In the genomic region with DNA sequence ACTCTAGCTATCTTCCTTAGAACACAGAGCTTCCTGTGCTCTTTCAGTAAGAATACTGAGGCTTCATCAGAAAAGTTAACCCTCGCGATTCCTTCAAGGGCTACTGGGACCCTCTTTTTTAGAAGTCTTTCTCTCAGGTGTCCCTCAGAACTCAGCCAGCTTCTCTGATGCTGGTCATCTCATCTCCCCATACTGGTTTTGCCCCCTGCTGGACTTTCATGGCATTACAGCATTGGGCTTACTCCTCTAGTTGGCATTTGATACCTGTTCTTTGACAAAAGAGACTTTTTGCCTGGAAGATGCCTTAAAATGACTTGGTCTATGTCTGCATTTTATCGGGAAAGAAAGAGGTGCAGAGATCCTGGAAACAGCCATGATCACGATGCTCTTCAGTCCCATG, we compare ENCODE assay signal across 10 mouse cellular contexts. TPM values are rescaled to one million over a fixed set of nuclear protein-coding genes. Genes with fewer than 3 reads are reported as not detected.
DNase-seq lines count a peak whose midpoint lies in the region; ATAC-seq lines count a peak whose summit lies in the region.
"Had no signal": no experiment of that assay in that cellular context is flagged by ENCODE, and none has a peak within 500 bp of the region (broad histone marks: within the 10 kb centered on the region; RNA-seq: fewer than 3 reads in every experiment).

No protein-coding gene starts in this region.

- intact Hi-C loops in heart, postnatal 36 days (cut with DNase I): loop anchor here (1.0 kb wide), 1 partner anchor 56 kb away; no protein-coding TSS in a partner anchor

- no peak for ATAC-seq in heart, embryonic 12.5 days (ENCODE audit: insufficient number of reproducible peaks, low FRiP score)
- ATAC-seq in megakaryocyte, adult 5-6 weeks (ENCODE audit: poor library complexity, severe bottlenecking): no peak

- no peaks in the 10 kb centered on the region; the same call in 1 of the 2 replicates for H3K9me3 ChIP-seq in heart, embryonic 12.5 days (replicated peaks)
- H3K9me3 ChIP-seq: heart, embryonic 15.5 days; midbrain, embryonic 12.5 days had no signal

- no peaks in the 10 kb centered on the region for H3K27me3 ChIP-seq in heart, embryonic 12.5 days (replicated peaks)
- H3K27me3 ChIP-seq: heart, embryonic 15.5 days; midbrain, embryonic 12.5 days had no signal

- H3K36me3 ChIP-seq in heart, embryonic 12.5 days: peaks cover 31% of the 10 kb centered on the region

- no peak overlapping the region for H3K4me3 ChIP-seq in heart, embryonic 12.5 days
- H3K4me3 ChIP-seq: heart, embryonic 15.5 days; midbrain, embryonic 12.5 days had no signal

- WGBS in heart, embryonic 12.5 days: 76% methylated on average over 4 of the region's 4 CpGs

- H3K27ac ChIP-seq in heart, embryonic 12.5 days (ENCODE audit: poor library complexity, severe bottlenecking): no peak overlapping the region
- H3K27ac ChIP-seq: heart, embryonic 15.5 days; midbrain, embryonic 12.5 days had no signal

- no peak overlapping the region for H3K4me2 ChIP-seq in heart, embryonic 12.5 days
- H3K4me2 ChIP-seq: heart, embryonic 15.5 days; midbrain, embryonic 12.5 days had no signal

- peak; percentile 14 to 81 for DNase-seq in heart, adult 18-20 months
- DNase-seq in ovary, postnatal 36 days (ENCODE audit: low spot score): peak; percentile 30
- no peak for DNase-seq in ovary, postnatal 10 days (ENCODE audit: low spot score)
- peak; percentile 27 for DNase-seq in c-Kit-negative CD71-positive TER-119-positive erythroid progenitor cells, embryonic 14.5 days (ENCODE audit: low read depth, low spot score)
- peak; percentile 31 to 64 for DNase-seq in heart, postnatal 36 days
- peak; percentile 65 for DNase-seq in lung, postnatal 14 days

- no peak overlapping the region for H3K9ac ChIP-seq in heart, embryonic 12.5 days
- H3K9ac ChIP-seq: heart, embryonic 15.5 days; midbrain, embryonic 12.5 days had no signal

- peaks cover 4% of the 10 kb centered on the region; the same call in 1 of the 2 replicates for H3K4me1 ChIP-seq in heart, embryonic 12.5 days (replicated peaks)
- H3K4me1 ChIP-seq: heart, embryonic 15.5 days; midbrain, embryonic 12.5 days had no signal

RNA-seq across cellular contexts. Expression of a gene that starts 16.1 kb away (rescaled TPM):
- total RNA-seq in heart, adult 18-20 months (2021): 1 to 10 TPM; 4.9 to 7.9 TPM
- 11.6 and 12.2 TPM in 2 replicates for polyA plus RNA-seq in heart, embryonic 12.5 days (2016; fragmentation: Nextera tagmentation; extraction: Ambion mirVana)
- total RNA-seq in heart, postnatal 36 days (2021): 1 to 10 TPM; 4.3 to 5.0 TPM
- total RNA-seq in megakaryocyte, adult 5-6 weeks (2015): not detected in 2 replicates
- not detected in 2 replicates for total RNA-seq in megakaryocyte, adult 5-6 weeks (2017)

RNA-seq across cellular contexts. Expression of a gene that starts 17.7 kb away (rescaled TPM):
- 1 to 10 TPM; 5.1 to 6.0 TPM for total RNA-seq in heart, adult 18-20 months (2021)
- polyA plus RNA-seq in heart, embryonic 12.5 days (2016; fragmentation: Nextera tagmentation; extraction: Ambion mirVana): 6.4 and 7.9 TPM in 2 replicates
- total RNA-seq in heart, postnatal 36 days (2021): 1 to 10 TPM; 6.1 to 6.3 TPM
- total RNA-seq in megakaryocyte, adult 5-6 weeks (2015): not detected in 2 replicates
- 0.53 TPM in 1 of 2 replicates, not detected in the other for total RNA-seq in megakaryocyte, adult 5-6 weeks (2017)

Comparison
In these comparisons a context has a peak if more than half of its experiments do, and no peak if none do; other contexts are left out.
1. RNA of a gene that starts 16.1 kb away (total RNA-seq): 4.9 to 7.9 TPM in heart, adult 18-20 months and 4.3 to 5.0 TPM in heart, postnatal 36 days; not detected in megakaryocyte, adult 5-6 weeks; every median in the first group is over 4 times any median in the second.